23 mouse cellular contexts compared by ENCODE assay signal in genomic region chr2:76097284-76097683, GRCm38 (mm10).
DNase-seq lines count a peak whose midpoint lies in the region; ATAC-seq and TF ChIP-seq lines count a peak whose summit lies in the region.
"Had no signal": no experiment of that assay in that cellular context is flagged by ENCODE, and none has a peak within 500 bp of the region (broad histone marks: within the 10 kb centered on the region; RNA-seq: fewer than 3 reads in every experiment).

No protein-coding gene starts in this region.

- peak overlapping the region; percentile 26; the same call in 1 of the 2 replicates for H3K4me2 ChIP-seq in lung, embryonic 15.5 days
- peak overlapping the region; percentile 22 for H3K4me2 ChIP-seq in intestine, embryonic 15.5 days (replicated peaks)
- peak overlapping the region; percentile 33 for H3K4me2 ChIP-seq in stomach, embryonic 16.5 days (ENCODE audit: low read depth, low read length)
- H3K4me2 ChIP-seq: embryonic facial prominence, embryonic 15.5 days; hindbrain, embryonic 13.5 days had no signal

- no peaks in the 10 kb centered on the region for H3K9me3 ChIP-seq in lung, embryonic 15.5 days
- no peaks in the 10 kb centered on the region for H3K9me3 ChIP-seq in intestine, embryonic 15.5 days
- H3K9me3 ChIP-seq in stomach, embryonic 16.5 days (replicated peaks; ENCODE audit: control insufficient read depth, low read length), result no peaks in the 10 kb centered on the region
- H3K9me3 ChIP-seq: embryonic facial prominence, embryonic 15.5 days; hindbrain, embryonic 13.5 days had no signal

- no peaks in the 10 kb centered on the region for H3K4me1 ChIP-seq in kidney, adult 2 months (ENCODE audit: control insufficient read depth, insufficient read depth, low read length)
- H3K4me1 ChIP-seq in lung, embryonic 15.5 days, result peaks cover 48% of the 10 kb centered on the region
- H3K4me1 ChIP-seq in intestine, embryonic 15.5 days (replicated peaks), result peaks cover 18% of the 10 kb centered on the region
- H3K4me1 ChIP-seq in stomach, embryonic 16.5 days (ENCODE audit: control insufficient read depth, insufficient read depth, low read length), result peaks cover 13% of the 10 kb centered on the region; the same call in 1 of the 2 replicates
- H3K4me1 ChIP-seq: embryonic facial prominence, embryonic 15.5 days had no signal

- no peaks in the 10 kb centered on the region for H3K36me3 ChIP-seq in kidney, adult 2 months (ENCODE audit: control insufficient read depth, insufficient read depth, low read length)
- no peaks in the 10 kb centered on the region for H3K36me3 ChIP-seq in lung, embryonic 15.5 days
- no peaks in the 10 kb centered on the region for H3K36me3 ChIP-seq in intestine, embryonic 15.5 days
- H3K36me3 ChIP-seq in stomach, embryonic 16.5 days (ENCODE audit: control insufficient read depth, insufficient read depth, low read length), result no peaks in the 10 kb centered on the region
- H3K36me3 ChIP-seq: embryonic facial prominence, embryonic 15.5 days; hindbrain, embryonic 13.5 days had no signal

- no peak for ATAC-seq in lung, embryonic 15.5 days (ENCODE audit: borderline replicate concordance, extremely low read depth, low FRiP score, low TSS enrichment)
- 0 out of 2 replicates have a peak, but pooled peaks have one; percentile 11 for ATAC-seq in intestine, embryonic 15.5 days
- ATAC-seq in stomach, embryonic 16.5 days (ENCODE audit: insufficient read depth, low FRiP score), result no peak
- ATAC-seq: forebrain, postnatal 0 days; liver, postnatal 0 days had no signal

- TF ChIP-seq POLR2A in kidney, adult 2 months (IDR thresholded peaks at IDR 0.05; ENCODE audit: low read depth, low read length), result no peak

- no peak for DNase-seq in kidney, adult 2 months
- DNase-seq in kidney, adult 18-20 months, result no peak
- no peak for DNase-seq in lung, postnatal 14 days
- DNase-seq in testis, postnatal 14 days (ENCODE audit: low spot score), result no peak
- DNase-seq: adrenal gland, postnatal 25 days; cerebellum, adult 11 months; cerebellum, postnatal 14 days; forebrain, postnatal 0 days; gastrocnemius, postnatal 36 days; heart, postnatal 10 days; left cerebral cortex, postnatal 4 days; liver; liver, postnatal 0 days; midbrain, embryonic 14.5 days; right cerebral cortex, postnatal 14 days; thymus, postnatal 25 days had no signal

- H3K27ac ChIP-seq in kidney, adult 2 months (ENCODE audit: insufficient read depth, low read depth, low read length), result no peak overlapping the region; the same call in 1 of the 2 replicates
- H3K27ac ChIP-seq in lung, embryonic 15.5 days, result no peak overlapping the region
- H3K27ac ChIP-seq in intestine, embryonic 15.5 days, result 0 out of 2 replicates have a peak overlapping the region, but pooled peaks have one; percentile 11
- peak overlapping the region; percentile 34; the same call in 1 of the 2 replicates for H3K27ac ChIP-seq in stomach, embryonic 16.5 days (ENCODE audit: low read length)
- H3K27ac ChIP-seq: embryonic facial prominence, embryonic 15.5 days; hindbrain, embryonic 13.5 days; left cerebral cortex, adult 2 months had no signal

- H3K27me3 ChIP-seq in kidney, adult 2 months (replicated peaks; ENCODE audit: control insufficient read depth, insufficient read depth, low read length), result no peaks in the 10 kb centered on the region
- H3K27me3 ChIP-seq in lung, embryonic 15.5 days, result no peaks in the 10 kb centered on the region
- H3K27me3 ChIP-seq in intestine, embryonic 15.5 days (replicated peaks), result no peaks in the 10 kb centered on the region
- no peaks in the 10 kb centered on the region for H3K27me3 ChIP-seq in stomach, embryonic 16.5 days (ENCODE audit: control insufficient read depth, insufficient read depth, low read length)
- H3K27me3 ChIP-seq: embryonic facial prominence, embryonic 15.5 days; hindbrain, embryonic 13.5 days had no signal

- 0 out of 2 replicates have a peak, but pooled peaks have one; percentile 2 for TF ChIP-seq CTCF in kidney, adult 2 months (conservative IDR thresholded peaks at IDR 0.05; ENCODE audit: insufficient read depth, insufficient read length, low read depth, low read length)

- no peak overlapping the region for H3K9ac ChIP-seq in lung, embryonic 15.5 days
- no peak overlapping the region for H3K9ac ChIP-seq in intestine, embryonic 15.5 days
- H3K9ac ChIP-seq in stomach, embryonic 16.5 days (ENCODE audit: low read length), result no peak overlapping the region
- H3K9ac ChIP-seq: embryonic facial prominence, embryonic 15.5 days; forebrain, postnatal 0 days; hindbrain, embryonic 13.5 days; liver, postnatal 0 days had no signal

- H3K4me3 ChIP-seq in kidney, adult 2 months (ENCODE audit: insufficient read depth, low read depth, low read length), result no peak overlapping the region
- H3K4me3 ChIP-seq in lung, embryonic 15.5 days, result no peak overlapping the region
- no peak overlapping the region for H3K4me3 ChIP-seq in intestine, embryonic 15.5 days (replicated peaks)
- no peak overlapping the region for H3K4me3 ChIP-seq in stomach, embryonic 16.5 days (replicated peaks; ENCODE audit: low read length)
- H3K4me3 ChIP-seq: embryonic facial prominence, embryonic 15.5 days; hindbrain, embryonic 13.5 days; left cerebral cortex, adult 2 months; myocyte had no signal

- 52% methylated on average over 8 of the region's 8 CpGs for WGBS in kidney, adult 2 months
- WGBS in lung, embryonic 15.5 days, result 44% methylated on average over 8 of the region's 8 CpGs
- 50% methylated on average over 8 of the region's 8 CpGs for WGBS in intestine, embryonic 15.5 days
- WGBS in stomach, embryonic 16.5 days, result 49% methylated on average over 8 of the region's 8 CpGs

Comparison
In these comparisons a context has a peak if more than half of its experiments do, and no peak if none do; other contexts are left out.
1. H3K27ac ChIP-seq: peak in intestine, embryonic 15.5 days (single experiment) and stomach, embryonic 16.5 days (single experiment); none in kidney, adult 2 months (single experiment) and lung, embryonic 15.5 days (single experiment).
2. Peak in every context shown above with its lines, with median percentiles within 50 percentile points of each other: H3K4me2 ChIP-seq.